Mouse (Mus musculus) embryonic fibroblast, embryonic 13.5 days (primary cell): ENCODE data around the gene Adamts3.

Experiments used
- CTCF ChIP-seq: IDR thresholded peaks from 2 replicates; pipeline ENCODE4 v1.5.1; 2011; ENCODE audit warnings: mild to moderate bottlenecking, control low read depth, low read length, moderate library complexity, borderline replicate concordance; ENCODE audit not compliant: insufficient read depth
- POLR2A ChIP-seq: IDR thresholded peaks from 2 replicates; pipeline ENCODE4 v1.6.1; 2011; ENCODE audit warnings: low read depth, mild to moderate bottlenecking, control low read depth, low read length, moderate library complexity

DNA sequence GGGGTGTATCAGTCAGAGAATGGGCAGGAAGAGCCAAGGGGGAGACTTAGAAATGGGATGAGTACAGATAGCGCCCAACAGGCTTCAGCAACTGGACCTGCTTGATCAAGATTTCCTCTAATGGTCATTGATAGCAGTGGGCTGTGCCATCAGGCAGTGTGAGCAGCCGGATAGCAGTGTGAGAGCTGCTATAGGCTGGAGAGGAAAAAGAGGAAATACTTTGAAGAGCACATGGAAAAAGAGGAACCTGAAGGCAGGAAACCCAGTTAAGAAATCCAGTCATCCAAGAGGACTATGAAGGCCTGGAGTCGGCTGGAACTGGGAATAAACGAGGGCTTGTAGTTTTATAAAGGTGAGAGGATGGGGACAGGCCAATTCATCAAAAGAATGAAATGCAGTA is 48.4 kb upstream of the Adamts3 start:
- TF ChIP-seq POLR2A (no peak), CTCF (no peak)
